Mouse (Mus musculus): ENCODE measurements at regions not wholly inside any gene's neighbourhood (a gene's known extent, or its start where the extent isn't known, plus 50 kb on each side); places are given as distances from the start of the nearest gene placed in this dataset.

DNA sequence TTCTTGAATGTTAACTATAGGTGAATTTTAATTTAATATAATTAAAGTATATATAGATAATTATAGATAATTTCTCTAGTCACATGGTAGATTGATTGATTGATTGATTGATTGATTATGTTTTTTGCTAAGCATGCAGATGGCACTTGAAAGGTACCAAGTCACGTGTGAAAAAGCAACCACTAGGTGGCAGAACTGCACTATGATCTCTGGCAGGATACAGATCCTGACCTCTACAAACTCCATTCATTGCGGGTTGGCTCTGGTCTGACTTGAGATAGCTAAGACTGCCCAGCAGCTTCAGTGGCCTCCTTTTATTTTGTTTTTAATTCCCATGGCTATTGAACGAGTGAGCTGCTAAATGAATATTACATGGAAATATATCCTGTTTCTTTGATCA lies 229.7 kb upstream of the Grm3 start:
- DNase-seq: peak; percentile 54 to 64

DNA sequence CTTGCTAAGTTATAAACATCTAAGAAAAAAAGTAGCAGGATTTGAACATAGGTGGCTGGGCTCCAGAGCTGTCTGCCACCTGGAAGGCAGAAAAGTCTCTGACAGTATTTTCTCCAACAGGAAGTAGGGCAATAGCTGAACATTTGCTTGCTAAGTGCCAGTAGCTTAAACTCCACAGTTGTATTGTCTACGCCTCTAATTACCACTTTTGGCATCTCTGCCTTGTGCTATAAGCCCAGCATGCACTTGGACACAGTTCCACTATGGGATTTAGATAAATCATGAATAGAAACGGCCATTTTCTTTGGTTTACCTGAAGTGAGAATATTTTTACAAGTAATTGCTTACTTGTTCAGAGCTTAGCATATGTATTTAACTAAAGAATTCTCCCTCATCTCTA lies 213.8 kb upstream of the Grm3 start:
- peak; percentile 1 to 3 for DNase-seq

DNA sequence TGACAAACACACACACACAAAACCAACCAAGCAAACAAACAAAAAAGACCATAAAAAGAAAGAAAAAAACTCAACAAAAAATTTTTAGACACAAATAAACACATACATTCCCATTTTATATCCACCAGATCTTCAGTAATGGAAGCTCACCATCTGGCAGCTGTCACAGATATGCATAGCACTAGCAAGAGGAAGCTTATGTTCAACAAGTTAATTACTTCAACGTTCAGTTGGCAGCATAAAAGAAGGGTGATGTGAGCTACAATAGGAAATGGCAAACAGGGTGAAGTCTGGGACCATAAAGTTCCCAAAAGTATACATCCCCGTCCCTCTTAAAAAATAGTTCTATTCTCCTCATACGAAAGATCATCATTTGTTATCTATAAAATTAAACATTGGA lies 188.0 kb upstream of the Grm3 start:
- DNase-seq: no peak

DNA sequence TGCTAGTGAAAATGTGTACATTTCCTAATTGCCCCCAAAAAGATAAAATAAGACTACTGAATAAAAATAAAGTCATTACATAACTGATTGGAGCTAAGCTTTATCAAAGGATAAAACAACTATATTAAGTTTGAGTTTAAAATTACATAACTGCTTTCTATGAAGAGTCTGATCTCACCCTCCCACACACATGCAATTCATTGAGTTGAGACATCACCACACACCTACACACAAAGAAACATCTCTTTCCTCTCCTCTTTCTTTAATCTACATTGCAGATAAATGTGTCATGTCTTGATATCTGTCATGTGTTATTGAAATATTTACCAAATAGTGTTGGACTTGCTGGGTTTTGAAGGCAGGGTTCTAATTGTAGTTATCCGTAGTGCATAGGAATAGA lies 186.8 kb upstream of the Grm3 start:
- no peak for DNase-seq

DNA sequence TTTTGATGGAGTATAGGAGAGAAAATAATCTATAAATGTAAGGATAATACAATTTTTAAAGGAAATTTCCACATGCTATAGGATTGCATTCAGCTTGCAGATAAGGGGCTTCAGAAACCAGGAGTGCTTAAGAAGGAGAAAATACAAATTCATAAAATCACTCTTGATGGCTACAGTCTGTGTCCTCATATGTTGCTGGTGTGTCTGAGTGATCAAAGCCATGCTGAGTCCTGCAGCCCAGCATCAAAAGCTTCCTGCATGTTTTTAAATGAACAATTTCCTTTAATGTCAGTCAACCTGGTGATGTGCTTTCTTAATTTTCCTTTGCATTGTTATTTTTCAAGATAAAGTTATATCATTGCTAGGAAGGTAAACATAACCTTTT lies 186.1 kb upstream of the Grm3 start:
- DNase-seq: no peak

DNA sequence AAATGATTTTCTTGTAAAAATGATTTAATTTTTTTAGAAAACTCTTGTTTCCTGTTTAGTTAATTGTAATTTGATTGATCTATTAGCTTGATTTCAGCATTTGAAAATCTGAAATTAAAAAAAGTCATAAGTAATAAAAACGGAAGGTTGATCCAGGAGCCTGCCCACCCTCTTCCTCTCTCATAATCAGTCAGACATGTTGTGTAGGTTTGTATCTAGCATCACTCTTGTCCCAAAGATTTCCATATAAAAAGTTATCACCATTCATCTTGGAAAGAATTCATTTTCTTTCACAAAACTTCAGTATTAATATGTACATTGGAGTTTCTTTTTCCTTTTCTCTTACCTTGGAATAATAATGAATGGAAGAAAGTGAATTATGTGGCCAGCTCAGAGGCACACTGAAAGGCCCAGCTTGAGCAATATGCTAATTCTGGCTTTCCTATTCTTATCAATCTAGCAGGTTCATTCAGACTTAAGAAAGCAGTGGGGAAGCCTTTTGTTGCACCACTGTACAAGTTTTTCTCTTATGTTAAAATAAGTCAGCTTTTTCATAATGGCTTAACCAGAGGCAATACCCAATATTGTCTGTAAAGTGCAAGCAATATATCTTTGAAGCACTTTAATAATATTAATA lies 185.6 kb upstream of the Grm3 start:
- no peak for DNase-seq

DNA sequence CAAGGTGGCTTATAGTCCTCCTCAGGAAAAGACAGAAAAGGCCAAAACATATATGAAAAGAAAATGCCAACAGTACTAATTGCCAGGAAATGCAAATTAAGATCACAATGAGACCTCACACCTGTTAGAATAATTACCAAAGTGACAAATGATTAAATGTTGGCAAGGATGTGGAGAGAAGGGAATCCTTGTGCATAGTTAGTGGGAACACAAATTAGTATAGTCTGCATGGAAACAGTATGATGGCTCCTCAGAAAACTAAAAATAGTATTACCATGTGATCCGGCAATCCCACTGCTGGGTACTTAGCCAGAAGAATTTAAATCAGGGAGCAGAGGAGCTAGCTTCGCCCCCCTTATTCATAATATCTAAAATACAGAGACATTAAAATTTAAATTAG lies 170.3 kb upstream of the Grm3 start:
- DNase-seq: no peak

DNA sequence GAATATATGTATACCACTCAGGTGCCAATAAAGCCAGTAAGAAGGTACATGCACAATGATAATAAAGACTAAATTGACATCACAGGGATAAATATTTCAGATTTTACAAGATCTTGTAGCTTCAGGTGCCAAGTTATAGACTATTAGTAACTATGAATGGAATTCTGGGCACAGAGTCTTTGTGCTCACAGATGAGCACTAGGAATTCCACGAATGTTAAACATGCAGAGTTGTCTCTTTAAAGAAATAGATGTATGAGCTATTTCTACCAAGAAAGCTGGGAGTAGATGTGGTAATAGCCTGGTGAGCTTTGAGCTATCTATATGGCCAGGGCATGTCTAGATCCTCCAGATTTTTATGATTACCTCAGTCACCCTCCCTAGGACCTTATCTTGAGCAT lies 153.1 kb upstream of the Grm3 start:
- DNase-seq: no peak

DNA sequence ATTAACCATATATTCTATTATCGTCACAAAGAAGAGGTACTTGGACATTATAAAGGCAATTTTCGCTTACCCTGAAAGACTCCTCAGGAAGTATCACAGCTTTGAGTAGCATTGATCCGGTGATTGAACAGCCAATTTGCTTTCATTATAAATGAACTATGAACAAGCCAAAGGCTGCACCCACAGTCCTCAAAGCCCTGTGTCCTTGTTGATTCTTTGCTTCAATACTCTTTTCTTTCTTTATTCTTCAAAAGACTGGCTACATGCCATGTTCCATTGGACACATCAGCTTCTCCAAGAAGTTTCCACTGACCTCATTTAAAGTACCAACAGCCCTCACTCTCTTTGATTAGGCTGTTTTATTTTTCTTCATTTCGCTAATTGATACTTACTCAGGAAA lies 144.1 kb upstream of the Grm3 start:
- no peak for DNase-seq

DNA sequence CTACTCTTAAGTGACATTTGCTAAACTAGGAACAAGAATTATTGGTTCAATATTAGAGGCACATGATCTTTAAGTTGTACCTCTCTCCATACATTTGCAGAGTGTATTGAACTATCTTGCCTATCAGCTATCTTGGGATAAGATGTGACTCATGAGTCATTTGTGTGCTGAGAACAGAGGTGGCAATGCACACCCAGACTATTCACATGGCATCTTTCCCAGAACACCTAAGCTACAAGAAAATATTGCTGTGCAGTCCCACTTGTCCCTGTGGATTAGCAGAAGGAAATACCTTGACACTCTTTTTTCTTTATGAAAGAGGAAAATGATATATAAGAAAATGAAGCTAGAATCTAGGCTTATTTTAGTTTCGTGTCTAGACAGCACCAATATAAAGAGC lies 104.8 kb upstream of the Grm3 start:
- DNase-seq: no peak

DNA sequence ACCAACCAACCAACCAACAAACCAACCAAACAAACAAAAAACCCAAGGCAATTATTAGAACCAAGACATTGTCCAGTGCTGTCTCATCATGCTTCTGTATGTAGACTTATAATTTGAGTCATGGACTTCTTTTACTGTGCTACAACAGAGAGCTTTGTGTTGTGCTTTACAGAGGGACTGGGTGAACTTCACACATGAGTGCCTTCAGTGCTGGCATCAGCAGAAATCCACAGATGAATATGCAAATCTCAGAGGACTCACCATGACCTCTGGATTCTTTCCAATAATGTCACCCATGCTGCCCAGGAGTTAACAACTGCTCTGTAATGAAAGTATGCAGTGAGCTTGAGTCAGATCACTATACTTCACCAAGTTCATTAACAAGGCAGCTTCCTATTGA lies 76.7 kb upstream of the Grm3 start:
- DNase-seq: no peak

DNA sequence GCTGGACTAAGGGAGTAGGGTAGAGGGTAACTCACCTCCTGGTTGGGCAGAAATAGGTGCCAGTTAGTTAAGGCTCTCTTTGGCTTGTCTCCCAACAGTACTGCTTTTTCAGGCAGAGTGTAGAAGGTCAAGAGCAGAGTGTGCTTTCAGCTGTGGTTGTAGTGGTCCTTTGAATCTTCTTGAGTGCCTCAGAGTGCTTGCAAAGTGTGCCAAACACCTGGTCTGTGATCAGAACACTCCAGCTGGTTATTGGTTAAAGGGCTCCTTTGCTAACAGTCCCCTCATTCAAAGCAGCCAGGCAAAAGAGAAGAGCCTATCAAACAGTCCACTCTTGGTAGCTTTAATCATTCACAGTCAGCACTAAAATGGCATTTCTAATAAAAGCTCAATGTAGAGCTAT lies 56.1 kb upstream of the Grm3 start:
- DNase-seq: no peak

Data from cerebellum, postnatal 10 days (tissue).